Mouse (Mus musculus) hematopoietic multipotent progenitor cell, adult 10-12 weeks (in vitro differentiated cells): ENCODE data around the gene Snurf. TPM values are rescaled to one million over a fixed set of nuclear protein-coding genes. Genes with fewer than 3 reads are reported as not detected.

Experiments used
- polyA plus RNA-seq: library from polyadenylated mRNA; stranded (reverse); fragments of >175 nt; gene quantifications from 2 replicates; pipeline ENCODE4 v1.2.3, GENCODE M21; 2012; ENCODE audit warnings: low replicate concordance

Gene Snurf
- not detected in 2 replicates for polyA plus RNA-seq

GRCm38 (mm10) chr7:60004606-60005330 is at the start of gene Snurf, which contains the start of gene Gm38393:
Snurf (minus strand) TSS chr7:60005049.
Gm38393 (minus strand) TSS chr7:60005064.

Other genes with a start within 250 kb of the Snurf start
- 1.1 TPM in 1 of 2 replicates, not detected in the other for gene Gm38393, start within 50 bp of the Snurf start, polyA plus RNA-seq
- gene Snrpn, start 135.2 kb upstream of the Snurf start, polyA plus RNA-seq: 1.7 and 1.8 TPM in 2 replicates